Mouse (Mus musculus) embryonic facial prominence, embryonic 13.5 days (tissue): ENCODE results near the gene Dap3. TPM values are rescaled to one million over a fixed set of nuclear protein-coding genes. Genes with fewer than 3 reads are reported as not detected.
"Not testable (repeated sequence)": the region's sequence is repeated elsewhere in the genome, so short reads cannot be mapped to it uniquely, and the experiment has no call there.

Source experiments
- ATAC-seq: fragments of 200-750 bp; cut with Nextera tagmentation; 2 replicates; pipeline ENCODE4 v1.8.0; 2017; ENCODE audit warnings: low read depth; ENCODE audit not compliant: insufficient number of reproducible peaks, insufficient read depth, low FRiP score, low TSS enrichment
- H3K27ac ChIP-seq: fragments of 300-500 bp; sonication (generic); 2 replicates; pipeline ENCODE4 v1.5.1; 2015; ENCODE audit warnings: moderate library complexity, mild to moderate bottlenecking, inconsistent platforms
- H3K27me3 ChIP-seq: fragments of 300-500 bp; sonication (generic); 2 replicates; pipeline ENCODE4 v1.6.1; 2015; ENCODE audit warnings: mild to moderate bottlenecking, inconsistent platforms
- H3K36me3 ChIP-seq: fragments of 300-500 bp; sonication (generic); 2 replicates; pipeline ENCODE4 v1.6.1; 2015; ENCODE audit warnings: mild to moderate bottlenecking, inconsistent platforms
- H3K4me1 ChIP-seq: fragments of 300-500 bp; sonication (generic); 2 replicates; pipeline ENCODE4 v1.6.1; 2015; ENCODE audit warnings: inconsistent platforms
- H3K4me2 ChIP-seq: fragments of 300-500 bp; sonication (generic); 2 replicates; pipeline ENCODE4 v1.6.1; 2015; ENCODE audit warnings: moderate library complexity, mild to moderate bottlenecking, inconsistent platforms
- H3K4me3 ChIP-seq: fragments of 300-500 bp; sonication (generic); 2 replicates; pipeline ENCODE4 v1.5.1; 2015; ENCODE audit warnings: mild to moderate bottlenecking, inconsistent platforms
- H3K9ac ChIP-seq: fragments of 300-500 bp; sonication (generic); 2 replicates; pipeline ENCODE4 v1.6.1; 2015; ENCODE audit warnings: mild to moderate bottlenecking, inconsistent platforms
- H3K9me3 ChIP-seq: fragments of 300-500 bp; sonication (generic); 2 replicates; pipeline ENCODE4 v1.6.1; 2016; ENCODE audit warnings: inconsistent platforms
- WGBS: fragments of 180-500 bp; shearing (Covaris S2); methylation state at CpG from one replicate; pipeline ENCODE4 v1.1.7; 2015; ENCODE audit warnings: mixed read lengths; 5-methylcytosine and 5-hydroxymethylcytosine counted together
- polyA plus RNA-seq: library from polyadenylated mRNA; unstranded; fragments of >200 nt; fragmentation: Nextera tagmentation; extraction: Ambion mirVana; gene quantifications from 2 replicates; pipeline ENCODE4 v1.2.1, GENCODE M21; 2015

Gene Dap3
- polyA plus RNA-seq, 1 experiment from 2014 or later: 158 TPM

- Histone ChIP-seq H3K9me3 (no peaks in the 10 kb centered on the region), H3K36me3 (peaks cover 99% of the 10 kb centered on the region), H3K4me3 (no peak overlapping the region), H3K4me1 (peaks cover 6% of the 10 kb centered on the region), H3K9ac (no peak overlapping the region), H3K4me2 (no peak overlapping the region), H3K27ac (no peak overlapping the region), H3K27me3 (no peaks in the 10 kb centered on the region)
- no peak for ATAC-seq
- 85% methylated on average over 6 of the region's 6 CpGs for WGBS
Observed at GRCm38 (mm10) chr3:88906393-88907159, 44.4 kb downstream of the Dap3 start.

DNA sequence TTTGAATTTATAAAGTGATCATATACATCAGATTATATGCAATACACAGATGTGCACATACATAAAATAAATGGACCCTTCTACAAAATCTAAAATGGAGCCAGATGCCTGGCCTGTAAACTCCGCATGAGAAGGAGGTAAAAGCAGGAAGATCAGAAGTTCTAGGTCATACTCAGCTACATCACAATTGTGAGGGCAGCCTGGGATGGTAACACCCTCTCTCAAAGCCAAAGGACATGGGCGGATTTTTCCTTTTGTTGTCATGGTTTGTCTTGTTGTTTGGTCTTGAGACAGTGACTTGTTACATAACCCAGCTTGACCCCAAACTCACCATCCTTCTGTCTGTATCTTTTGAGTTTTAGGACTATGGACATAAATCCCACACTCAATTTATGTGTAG lies 45.2 kb downstream of the Dap3 start:
- peaks cover 97% of the 10 kb centered on the region for H3K36me3 ChIP-seq
- ATAC-seq: no peak
- no peak overlapping the region for H3K4me3 ChIP-seq
- no peaks in the 10 kb centered on the region for H3K9me3 ChIP-seq
- no peak overlapping the region for H3K9ac ChIP-seq
- 90% methylated on average over 2 of the region's 2 CpGs for WGBS
- no peaks in the 10 kb centered on the region for H3K27me3 ChIP-seq
- peaks cover 6% of the 10 kb centered on the region for H3K4me1 ChIP-seq
- H3K4me2 ChIP-seq: no peak overlapping the region
- H3K27ac ChIP-seq: no peak overlapping the region

- H3K36me3 ChIP-seq: peaks cover 96% of the 10 kb centered on the region
- 92% methylated on average over 6 of the region's 6 CpGs for WGBS
- ATAC-seq: no peak
- H3K4me2 ChIP-seq: no peak overlapping the region
- H3K4me3 ChIP-seq: no peak overlapping the region
- H3K27me3 ChIP-seq: no peaks in the 10 kb centered on the region
- no peak overlapping the region for H3K27ac ChIP-seq
- H3K9ac ChIP-seq: no peak overlapping the region
- H3K9me3 ChIP-seq: no peaks in the 10 kb centered on the region
- H3K4me1 ChIP-seq: peaks cover 6% of the 10 kb centered on the region
Observed at GRCm38 (mm10) chr3:88905209-88905608, 45.8 kb downstream of the Dap3 start.

DNA sequence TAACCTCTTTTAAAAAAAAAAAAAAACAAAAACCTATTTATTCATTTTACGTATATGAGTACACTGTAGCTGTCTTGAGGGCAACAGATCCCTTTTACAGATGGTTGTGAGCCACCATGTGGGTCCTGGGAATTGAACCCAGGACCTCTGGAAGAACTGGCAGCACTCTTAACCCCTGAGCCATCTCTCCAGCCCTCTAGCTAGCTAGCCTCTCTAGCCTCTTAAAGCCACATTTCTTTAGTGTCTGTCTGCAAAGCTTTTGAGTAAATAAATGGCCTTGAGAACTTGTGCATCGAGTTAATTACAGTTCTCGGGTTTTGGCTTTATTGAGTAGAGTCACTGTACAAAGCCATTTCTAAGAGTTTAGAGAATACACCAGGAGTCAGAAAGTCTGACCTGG lies 46.2 kb downstream of the Dap3 start:
- Histone ChIP-seq H3K4me1 (peaks cover 6% of the 10 kb centered on the region), H3K4me2 (no peak overlapping the region), H3K36me3 (peaks cover 94% of the 10 kb centered on the region), H3K9ac (no peak overlapping the region), H3K9me3 (no peaks in the 10 kb centered on the region), H3K4me3 (no peak overlapping the region), H3K27ac (no peak overlapping the region), H3K27me3 (no peaks in the 10 kb centered on the region)
- no peak for ATAC-seq
- WGBS: 87% methylated on average over 3 of the region's 3 CpGs

DNA sequence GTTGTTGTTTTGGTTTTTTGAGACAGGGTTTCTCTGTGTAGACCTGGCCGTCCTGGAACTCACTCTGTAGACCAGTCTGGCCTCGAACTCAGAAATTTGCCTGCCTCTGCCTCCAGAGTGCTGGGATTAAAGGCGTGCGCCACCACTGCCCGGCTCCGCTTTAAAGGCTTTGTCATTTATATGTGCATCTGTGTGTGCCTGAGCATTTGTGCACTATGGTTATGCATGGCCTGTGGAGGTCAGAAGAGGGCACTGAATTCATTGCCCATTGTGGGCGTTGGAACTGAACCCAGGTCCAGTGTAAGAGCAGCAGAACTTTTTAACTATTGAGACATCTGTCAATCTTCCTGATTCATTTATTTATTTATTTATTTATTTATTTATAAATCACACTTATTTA lies 58.0 kb downstream of the Dap3 start:
- H3K9ac ChIP-seq, H3K4me3 ChIP-seq, H3K4me1 ChIP-seq, H3K27ac ChIP-seq, H3K27me3 ChIP-seq, ATAC-seq, H3K9me3 ChIP-seq, H3K4me2 ChIP-seq: not testable (repeated sequence)
- H3K36me3 ChIP-seq: peaks cover 28% of the 10 kb centered on the region
- WGBS: 95% methylated on average over 7 of the region's 7 CpGs

DNA sequence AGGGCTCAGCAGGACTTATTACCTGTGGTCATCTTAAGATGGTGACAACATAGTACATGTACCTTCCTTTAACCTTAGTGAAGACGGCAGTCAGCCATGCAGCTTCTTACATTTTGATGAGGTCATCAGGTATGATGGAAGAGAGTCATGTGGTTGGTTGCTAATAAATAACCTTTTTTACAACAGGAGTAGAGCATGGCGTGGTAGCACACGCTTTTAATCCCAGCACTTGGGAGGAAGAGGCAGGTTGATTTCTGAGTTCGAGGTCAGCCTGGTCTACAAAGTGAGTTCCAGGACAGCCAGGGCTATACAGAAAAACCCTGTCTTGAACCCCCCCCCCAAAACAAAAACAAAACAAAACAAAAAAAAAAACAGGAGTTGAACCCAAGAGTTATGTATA lies 68.4 kb downstream of the Dap3 start:
- H3K27ac ChIP-seq, ATAC-seq, H3K27me3 ChIP-seq, H3K9ac ChIP-seq, H3K4me2 ChIP-seq, H3K4me1 ChIP-seq, H3K4me3 ChIP-seq, H3K9me3 ChIP-seq: not testable (repeated sequence)
- H3K36me3 ChIP-seq: 0 out of 2 replicates have a peak, but pooled peaks cover 10% of the 10 kb centered on the region
- 95% methylated on average over 4 of the region's 4 CpGs for WGBS

Other genes with a start within 250 kb of the Dap3 start
- gene Rit1, start 234.3 kb downstream of the Dap3 start, polyA plus RNA-seq: 51.4 and 54.4 TPM in 2 replicates
- 16.9 and 19.7 TPM in 2 replicates for gene Syt11, start 176.0 kb downstream of the Dap3 start, polyA plus RNA-seq
- 12.6 and 13.9 TPM in 2 replicates for gene Gon4l, start 116.0 kb downstream of the Dap3 start, polyA plus RNA-seq
- gene Msto1, start 37.2 kb downstream of the Dap3 start, polyA plus RNA-seq: 40.7 and 43.2 TPM in 2 replicates
- 29.4 and 30.6 TPM in 2 replicates for gene Ash1l, start 559 bp downstream of the Dap3 start, polyA plus RNA-seq
- gene Rusc1, start 142.1 kb upstream of the Dap3 start, polyA plus RNA-seq: 23.3 and 25.0 TPM in 2 replicates
- gene Gm43738, start 149.9 kb upstream of the Dap3 start, polyA plus RNA-seq: not detected in 2 replicates
- gene Fdps, start 150.8 kb upstream of the Dap3 start, polyA plus RNA-seq: 193 and 231 TPM in 2 replicates
- gene Pklr, start 185.0 kb upstream of the Dap3 start, polyA plus RNA-seq: 2.0 TPM in 1 of 2 replicates, not detected in the other
- 3.6 and 4.3 TPM in 2 replicates for gene Hcn3, start 209.0 kb upstream of the Dap3 start, polyA plus RNA-seq
- gene Clk2, start 213.6 kb upstream of the Dap3 start, polyA plus RNA-seq: 39.9 and 41.8 TPM in 2 replicates
- gene Scamp3, start 226.3 kb upstream of the Dap3 start, polyA plus RNA-seq: 115 and 125 TPM in 2 replicates
- 31.5 and 32.6 TPM in 2 replicates for gene Fam189b, start 232.0 kb upstream of the Dap3 start, polyA plus RNA-seq